Mouse (Mus musculus) stomach, postnatal 0 days (tissue): ENCODE results near the gene Tamm41. TPM values are rescaled to one million over a fixed set of nuclear protein-coding genes. Genes with fewer than 3 reads are reported as not detected.

Experiments used
- ATAC-seq: fragments of 200-750 bp; cut with Nextera tagmentation; 2 replicates; pipeline ENCODE4 v1.8.0; 2017; ENCODE audit not compliant: low FRiP score, low TSS enrichment
- DNase-seq: peaks from one replicate; pipeline ENCODE4 v3.0.0-alpha.2; 2016; ENCODE audit warnings: low spot score
- H3K27ac ChIP-seq: fragments of 300-500 bp; sonication (generic); replicated peaks from 2 replicates; pipeline ENCODE4 v1.5.1; 2014; ENCODE audit warnings: mild to moderate bottlenecking, control low read depth
- H3K27me3 ChIP-seq: fragments of 300-500 bp; sonication (generic); 2 replicates; pipeline ENCODE4 v1.6.1; 2014; ENCODE audit warnings: low read length; ENCODE audit not compliant: control insufficient read depth, insufficient read depth
- H3K36me3 ChIP-seq: fragments of 300-500 bp; sonication (generic); 2 replicates; pipeline ENCODE4 v1.6.1; 2014; ENCODE audit warnings: low read length, mixed read lengths; ENCODE audit not compliant: control insufficient read depth, insufficient read depth
- H3K4me1 ChIP-seq: fragments of 300-500 bp; sonication (generic); replicated peaks from 2 replicates; pipeline ENCODE4 v1.6.1; 2014; ENCODE audit warnings: antibody characterized with exemption; ENCODE audit not compliant: control insufficient read depth, insufficient read depth
- H3K4me2 ChIP-seq: fragments of 300-500 bp; sonication (generic); replicated peaks from 2 replicates; pipeline ENCODE4 v1.6.1; 2014; ENCODE audit warnings: low read depth, mild to moderate bottlenecking, control low read depth, moderate library complexity
- H3K4me3 ChIP-seq: fragments of 300-500 bp; sonication (generic); 2 replicates; pipeline ENCODE4 v1.5.1; 2014; ENCODE audit warnings: low read depth, low read length, control low read depth
- H3K9ac ChIP-seq: fragments of 300-500 bp; sonication (generic); 2 replicates; pipeline ENCODE4 v1.6.1; 2014; ENCODE audit warnings: mild to moderate bottlenecking, low read length, control low read depth, mixed read lengths
- H3K9me3 ChIP-seq: fragments of 300-500 bp; sonication (generic); 2 replicates; pipeline ENCODE4 v1.6.1; 2016; ENCODE audit warnings: low read length; ENCODE audit not compliant: control insufficient read depth
- CTCF ChIP-seq: IDR thresholded peaks from 2 replicates; pipeline ENCODE4 v1.5.1; 2016; ENCODE audit warnings: antibody characterized with exemption, low read depth, mild to moderate bottlenecking, moderate library complexity
- EP300 ChIP-seq: optimal IDR thresholded peaks from 2 replicates; pipeline ENCODE3; 2016; ENCODE audit warnings: antibody characterized with exemption
- WGBS: fragments of 180-500 bp; shearing (Covaris S2); extraction: QIAGEN DNeasy Blood & Tissue Kit; methylation state at CpG from one replicate; pipeline ENCODE4 v1.1.7; 2014; 5-methylcytosine and 5-hydroxymethylcytosine counted together
- polyA plus RNA-seq: library from polyadenylated mRNA; unstranded; fragments of >200 nt; fragmentation: Nextera tagmentation; extraction: Ambion mirVana; gene quantifications from 2 replicates; pipeline ENCODE4 v1.2.1, GENCODE M21; 2015

The Tamm41 gene
- polyA plus RNA-seq, 1 experiment from 2014 or later = 35.8 TPM

DNA sequence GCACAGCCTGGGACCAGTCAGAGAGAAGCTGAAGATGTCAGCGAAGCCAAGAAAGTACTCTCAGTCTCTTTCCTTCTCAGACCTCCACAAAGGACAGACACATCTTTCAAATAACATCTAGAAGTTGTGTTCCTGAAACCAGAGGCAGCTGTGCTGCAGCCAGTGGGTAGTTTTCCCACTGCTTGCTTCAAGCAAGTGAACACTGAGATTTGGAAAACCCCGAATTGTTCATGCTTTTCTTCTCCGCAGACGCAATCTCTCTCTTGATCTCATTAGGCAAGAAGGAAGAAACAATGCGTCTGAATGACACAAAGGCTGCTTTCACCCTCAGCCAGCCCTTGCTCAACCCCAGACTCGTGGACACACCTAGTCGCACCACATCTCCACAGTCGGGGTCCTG, 25.9 kb downstream of the Tamm41 start:
- Histone ChIP-seq H3K36me3 (no peaks in the 10 kb centered on the region; the same call in 1 of the 2 replicates), H3K4me2 (no peak overlapping the region), H3K9ac (no peak overlapping the region), H3K27ac (no peak overlapping the region), H3K27me3 (no peaks in the 10 kb centered on the region), H3K4me1 (no peaks in the 10 kb centered on the region), H3K9me3 (no peaks in the 10 kb centered on the region), H3K4me3 (no peak overlapping the region)
- WGBS = 73% methylated on average over 8 of the region's 8 CpGs
- TF ChIP-seq CTCF (no peak), EP300 (no peak)
- ATAC-seq (no peak), DNase-seq (no peak)

DNA sequence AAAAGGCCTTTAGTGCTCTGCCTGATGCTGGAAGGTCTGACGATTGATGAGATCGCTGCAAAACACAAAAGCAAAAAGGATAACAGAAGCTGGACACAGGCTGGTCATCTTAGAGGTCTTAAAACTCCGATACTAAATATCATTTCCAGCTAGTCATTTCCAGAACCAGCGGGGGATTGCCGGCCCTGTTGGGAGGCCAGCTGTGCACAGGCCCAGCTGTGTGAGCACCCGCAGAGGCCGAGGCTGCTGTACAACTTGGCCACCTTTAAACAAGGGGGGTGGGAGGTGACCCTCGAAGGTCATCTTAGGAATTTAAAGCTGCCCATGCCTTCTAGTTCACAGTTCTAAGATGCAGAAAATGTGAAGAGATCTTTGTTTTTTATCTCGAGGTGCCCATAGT, 26.9 kb downstream of the Tamm41 start:
- Histone ChIP-seq H3K4me3 (no peak overlapping the region), H3K27ac (no peak overlapping the region), H3K9me3 (no peaks in the 10 kb centered on the region), H3K9ac (no peak overlapping the region), H3K4me1 (no peaks in the 10 kb centered on the region), H3K27me3 (no peaks in the 10 kb centered on the region), H3K4me2 (no peak overlapping the region), H3K36me3 (no peaks in the 10 kb centered on the region; the same call in 1 of the 2 replicates)
- no peak for ATAC-seq
- 79% methylated on average over 9 of the region's 9 CpGs for WGBS
- no peak for DNase-seq
- TF ChIP-seq EP300 (no peak), CTCF (no peak)

DNA sequence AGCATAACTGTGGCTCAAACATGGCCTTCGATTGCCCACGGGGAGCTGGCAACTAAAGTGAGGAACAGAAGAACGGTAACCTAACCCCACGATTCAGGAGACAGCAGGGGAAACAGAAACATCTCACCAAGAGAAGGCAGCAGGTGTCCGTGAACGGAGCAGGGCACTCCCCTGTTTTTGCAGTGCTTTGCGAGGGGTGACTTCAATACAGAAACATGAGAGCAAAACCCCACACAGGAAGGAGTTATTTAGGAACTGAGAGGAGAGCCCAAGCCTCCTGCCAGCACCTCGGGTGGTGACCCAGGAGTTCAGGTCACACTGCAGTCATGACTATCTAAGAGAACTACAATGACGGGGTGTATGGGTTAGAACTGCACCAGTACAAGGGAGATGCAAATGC, 27.4 kb downstream of the Tamm41 start:
- ATAC-seq (no peak), DNase-seq (no peak)
- Histone ChIP-seq H3K27me3 (no peaks in the 10 kb centered on the region), H3K36me3 (no peaks in the 10 kb centered on the region; the same call in 1 of the 2 replicates), H3K4me3 (no peak overlapping the region), H3K9me3 (no peaks in the 10 kb centered on the region), H3K4me2 (no peak overlapping the region), H3K27ac (no peak overlapping the region), H3K9ac (no peak overlapping the region), H3K4me1 (no peaks in the 10 kb centered on the region)
- TF ChIP-seq CTCF (no peak), EP300 (no peak)
- WGBS = 85% methylated on average over 9 of the region's 9 CpGs

DNA sequence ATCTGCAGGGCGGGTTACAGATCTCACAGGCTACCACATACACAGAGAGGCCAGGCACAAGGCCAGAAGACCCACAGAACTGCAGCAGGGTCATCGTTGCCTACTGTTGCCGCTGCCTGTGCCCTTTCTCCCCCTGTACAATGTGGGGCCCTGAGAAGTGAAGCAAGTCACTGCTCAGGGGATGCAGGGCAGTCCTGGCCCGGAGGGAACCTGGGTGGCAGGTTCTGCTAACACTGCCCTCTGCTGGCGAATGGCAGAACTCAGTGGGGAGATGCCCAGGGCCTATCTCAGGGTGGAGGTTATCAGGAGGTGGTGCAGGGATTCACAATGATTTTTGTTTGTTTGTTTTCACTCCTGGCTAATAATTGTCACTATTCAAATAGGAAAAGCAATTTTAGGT, 29.9 kb downstream of the Tamm41 start:
- WGBS = 27% methylated on average over 5 of the region's 5 CpGs
- H3K27ac ChIP-seq = no peak overlapping the region
- DNase-seq (peak; percentile 81), ATAC-seq (peak; percentile 85)
- peak; percentile 97 for TF ChIP-seq CTCF
- TF ChIP-seq EP300 = no peak
- H3K4me3 ChIP-seq = no peak overlapping the region
- no peak overlapping the region for H3K4me2 ChIP-seq
- H3K9me3 ChIP-seq = no peaks in the 10 kb centered on the region
- H3K9ac ChIP-seq = no peak overlapping the region
- no peaks in the 10 kb centered on the region for H3K4me1 ChIP-seq
- no peaks in the 10 kb centered on the region for H3K27me3 ChIP-seq
- no peaks in the 10 kb centered on the region; the same call in 1 of the 2 replicates for H3K36me3 ChIP-seq

DNA sequence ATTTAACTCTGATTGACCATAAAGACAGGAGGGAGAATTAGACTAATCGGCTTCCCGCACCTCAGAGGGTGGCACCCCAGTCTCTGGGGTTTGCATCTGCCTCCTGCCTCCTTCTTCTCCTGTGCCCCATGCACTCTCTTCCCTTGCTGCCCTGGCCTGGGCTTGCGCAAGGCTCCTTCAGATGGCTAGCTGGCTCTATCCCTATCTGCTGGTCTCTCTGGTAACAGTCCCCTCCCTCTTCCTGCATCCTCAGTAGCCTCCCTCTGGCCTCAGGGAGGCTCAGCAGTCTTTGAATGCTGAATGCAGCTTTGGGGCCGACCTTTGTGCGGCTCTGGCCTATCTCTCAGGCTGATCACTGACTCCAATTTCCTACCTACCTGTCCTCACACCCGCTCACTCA, 30.7 kb downstream of the Tamm41 start:
- no peak overlapping the region for H3K27ac ChIP-seq
- no peaks in the 10 kb centered on the region for H3K27me3 ChIP-seq
- H3K36me3 ChIP-seq = no peaks in the 10 kb centered on the region; the same call in 1 of the 2 replicates
- no peaks in the 10 kb centered on the region for H3K4me1 ChIP-seq
- H3K9me3 ChIP-seq = no peaks in the 10 kb centered on the region
- no peak overlapping the region for H3K9ac ChIP-seq
- no peak overlapping the region for H3K4me3 ChIP-seq
- no peak for ATAC-seq
- H3K4me2 ChIP-seq = no peak overlapping the region
- 75% methylated on average over 6 of the region's 6 CpGs for WGBS
- no peak for TF ChIP-seq CTCF
- no peak for TF ChIP-seq EP300
- DNase-seq = no peak

DNA sequence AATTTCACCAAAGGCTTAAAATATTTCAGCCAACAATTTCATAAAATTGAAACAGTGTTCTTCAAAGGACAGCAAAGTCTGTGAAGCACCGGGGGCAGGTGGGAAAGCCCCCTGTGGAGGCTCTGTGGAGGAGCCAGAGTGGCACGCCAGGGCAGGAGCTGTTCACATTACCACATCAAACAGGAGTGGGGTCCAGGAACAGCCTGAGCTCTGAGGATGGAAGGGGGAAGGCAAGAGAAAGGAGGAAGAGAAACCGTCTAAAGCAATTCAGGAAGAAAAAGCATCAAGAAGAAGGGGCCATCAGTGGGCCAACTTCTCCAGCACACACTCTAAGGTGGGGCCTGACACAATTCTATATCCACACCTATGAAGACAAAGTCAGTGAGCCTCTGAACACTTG, 31.6 kb downstream of the Tamm41 start:
- 72% methylated on average over 3 of the region's 3 CpGs for WGBS
- no peak for DNase-seq
- no peak for ATAC-seq
- Histone ChIP-seq H3K36me3 (no peaks in the 10 kb centered on the region; the same call in 1 of the 2 replicates), H3K9ac (no peak overlapping the region), H3K4me1 (no peaks in the 10 kb centered on the region), H3K27me3 (no peaks in the 10 kb centered on the region), H3K4me3 (no peak overlapping the region), H3K4me2 (no peak overlapping the region), H3K9me3 (no peaks in the 10 kb centered on the region), H3K27ac (no peak overlapping the region)
- TF ChIP-seq EP300 = no peak
- no peak for TF ChIP-seq CTCF
